Mouse (Mus musculus): ENCODE measurements at regions not wholly inside any gene's neighbourhood (a gene's known extent, or its start where the extent isn't known, plus 50 kb on each side); places are given as distances from the start of the nearest gene placed in this dataset.

GRCm38 (mm10) chr14:17057355-17057754 is 238.4 kb upstream of the Rarb start:
- no peak for TF ChIP-seq GATA1 (IDR thresholded peaks at IDR 0.05; ENCODE audit: borderline replicate concordance, low read length)
- TF ChIP-seq FLI1 (IDR thresholded peaks at IDR 0.05; ENCODE audit: low read length), result no peak
